Mouse (Mus musculus) layer of hippocampus, postnatal 36 days (tissue): ENCODE measurements around the gene Ciao2b. TPM values are rescaled to one million over a fixed set of nuclear protein-coding genes. Genes with fewer than 3 reads are reported as not detected.

ENCODE experiments used
- total RNA-seq, 2 experiments: library from RNA; stranded (reverse); gene quantifications; 2 replicates each; pipeline ENCODE4 v1.2.3; 2021

Ciao2b gene
- total RNA-seq, 2 experiments from 2014 or later: 26.8 to 28.0 TPM

Other genes starting within 250 kb of the Ciao2b start
- gene Cmtm4, start 246.2 kb downstream of the Ciao2b start, total RNA-seq: 10 to 100 TPM; 59.5 to 62.7 TPM
- 100 to 1,000 TPM; 246 to 289 TPM for gene Dync1li2, start 198.9 kb downstream of the Ciao2b start, total RNA-seq
- gene Terb1, start 132.1 kb downstream of the Ciao2b start, total RNA-seq: under 1 TPM; 0.35 to 0.66 TPM
- gene Nae1, start 107.3 kb downstream of the Ciao2b start, total RNA-seq: 10 to 100 TPM; 45.5 to 48.9 TPM
- gene Car7, start 107.3 kb downstream of the Ciao2b start, total RNA-seq: 10 to 100 TPM; 15.2 to 17.7 TPM
- gene Pdp2, start 50.5 kb downstream of the Ciao2b start, total RNA-seq: 1 to 10 TPM; 7.3 to 7.4 TPM
- not detected for gene Cdh16, start 17.6 kb downstream of the Ciao2b start, total RNA-seq
- 1 to 10 TPM; 1.1 to 1.3 TPM for gene Rrad, start 10.6 kb downstream of the Ciao2b start, total RNA-seq
- gene Ces2a, start 92.0 kb upstream of the Ciao2b start, total RNA-seq: not detected
- gene Ces2b, start 189.6 kb upstream of the Ciao2b start, total RNA-seq: under 1 TPM in 1 of 2 experiments, not detected in 1; 0.22 TPM
- gene Ces2c, start 205.1 kb upstream of the Ciao2b start, total RNA-seq: not detected